Mouse (Mus musculus) liver, embryonic 14.5 days (tissue): Measurements from ENCODE around the gene Rsph1.

Experiments used
- CTCF ChIP-seq: IDR thresholded peaks from 2 replicates; pipeline ENCODE4 v1.5.1; 2016; ENCODE audit warnings: antibody characterized with exemption, low read depth, control low read depth
- EP300 ChIP-seq: IDR thresholded peaks from 2 replicates; pipeline ENCODE4 v1.6.1; 2016; ENCODE audit warnings: antibody characterized with exemption, low read depth

- no peak for TF ChIP-seq CTCF
- no peak for TF ChIP-seq EP300
These were observed 28.6 kb upstream of the Rsph1 start for GRCm38 (mm10) chr17:31305776-31306120.
